Mouse (Mus musculus): ENCODE measurements around the gene Flii.

DNA sequence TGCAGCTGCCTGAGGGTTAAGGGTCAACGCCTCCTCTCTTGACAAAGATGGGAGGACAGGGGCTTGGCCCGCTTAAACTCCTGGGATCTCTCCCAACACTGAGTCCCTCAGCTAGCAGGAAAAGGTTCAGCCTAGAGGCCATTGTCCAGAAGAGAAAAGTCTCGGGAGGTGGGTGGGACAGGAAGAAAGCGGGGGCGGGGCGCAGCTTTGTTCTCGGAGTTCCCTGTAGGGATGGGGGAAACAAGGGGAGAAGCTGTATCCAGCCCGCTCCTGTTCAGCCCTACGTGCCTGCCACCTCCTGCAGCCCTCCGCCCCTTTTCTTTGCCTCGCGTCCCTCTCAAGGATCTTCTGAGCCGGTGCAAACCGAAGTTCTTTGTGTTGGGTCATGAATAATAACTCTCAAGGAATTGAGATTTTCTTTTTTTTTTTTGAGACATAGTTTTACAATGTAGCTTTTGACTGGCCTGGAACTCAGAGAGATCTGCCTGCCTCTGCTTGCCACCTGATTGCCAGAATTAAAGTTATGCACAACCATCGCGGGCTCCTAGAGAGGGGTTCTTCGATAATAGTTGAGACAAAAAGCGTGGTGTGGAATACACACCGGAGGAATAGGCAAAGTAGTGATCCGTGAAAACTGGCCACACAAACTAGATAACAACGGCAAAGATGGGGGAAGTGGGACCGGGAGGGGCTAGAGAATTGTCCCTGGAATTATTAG, 28.1 kb downstream of the Flii start:
- TF ChIP-seq CTCF (IDR thresholded peaks at IDR 0.05; ENCODE audit: extremely low read depth, insufficient read length, insufficient replicate concordance, low read depth, low read length) (no peak), POLR2A (IDR thresholded peaks at IDR 0.05; ENCODE audit: low read depth, low read length) (peak; percentile 26; the same call in 1 of the 2 replicates)

All from small intestine, adult 2 months (tissue).